Mouse (Mus musculus): Measurements from ENCODE around the gene Atp6v1g3.

DNA sequence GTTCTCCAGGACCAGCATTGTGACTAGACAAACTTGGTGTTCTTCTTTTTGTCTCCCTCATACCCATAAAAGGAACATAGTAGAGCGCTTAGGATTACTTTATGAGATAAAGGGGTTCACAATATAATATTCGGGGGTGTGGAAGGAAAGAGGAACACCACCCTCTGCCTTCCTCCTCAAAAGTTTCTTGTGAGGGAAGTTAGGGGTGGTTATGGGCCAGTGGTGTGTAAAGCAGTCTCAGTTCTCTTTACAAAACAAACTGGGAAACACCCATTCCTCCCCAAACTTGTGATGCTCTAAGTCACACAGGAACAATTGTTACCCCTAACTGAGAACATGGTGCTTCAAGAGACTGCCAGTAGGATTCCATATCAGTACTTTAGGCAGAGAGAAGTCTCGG is 12.0 kb upstream of the Atp6v1g3 start:
- TF ChIP-seq CTCF (conservative IDR thresholded peaks at IDR 0.05; ENCODE audit: insufficient read depth, insufficient read length, low read depth, low read length), result no peak
- no peak for TF ChIP-seq POLR2A (IDR thresholded peaks at IDR 0.05; ENCODE audit: low read depth, low read length)
